Mouse (Mus musculus) A20 (cell line): ENCODE measurements at regions not wholly inside any gene's neighbourhood (a gene's known extent, or its start where the extent isn't known, plus 50 kb on each side); places are given as distances from the start of the nearest gene placed in this dataset.

Experiments
- DNase-seq: peaks from one replicate; pipeline ENCODE4 v3.0.0-alpha.2; 2011; ENCODE audit warnings: low read depth, low spot score

DNA sequence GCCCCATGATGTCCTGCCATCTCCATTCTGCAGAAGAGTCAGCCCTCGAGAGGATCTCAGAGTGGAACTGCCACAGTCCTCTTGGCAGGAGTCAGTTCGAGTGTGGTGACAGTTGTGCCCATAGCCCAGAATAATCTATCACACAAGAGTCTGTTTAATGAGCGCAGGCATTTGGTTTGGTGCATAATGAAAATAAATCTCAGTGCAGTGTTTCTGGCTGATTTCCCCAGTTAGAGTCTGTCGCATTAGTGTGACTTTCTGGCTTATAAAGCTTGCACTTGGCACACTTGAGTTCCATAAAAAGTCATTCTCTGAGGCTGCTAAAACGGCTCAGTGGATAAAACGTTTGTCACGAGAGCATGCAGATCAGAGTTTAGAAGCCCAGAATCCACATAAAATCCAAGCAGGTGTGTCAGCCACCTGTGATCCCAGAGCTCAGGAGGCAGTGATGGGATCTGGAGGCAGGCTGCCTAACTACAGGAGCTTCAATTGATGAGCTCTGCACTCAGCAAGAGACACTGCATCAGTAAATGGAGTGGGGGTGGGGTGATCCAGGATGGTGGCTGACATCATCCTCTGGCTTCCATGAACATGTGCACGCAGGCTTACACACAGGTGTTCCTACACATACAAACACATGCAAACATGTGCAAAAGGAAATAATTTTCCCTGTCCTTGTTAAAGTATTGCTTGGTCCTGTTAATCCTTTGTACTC lies 578.5 kb downstream of the Plekhb2 start:
- DNase-seq = no peak

DNA sequence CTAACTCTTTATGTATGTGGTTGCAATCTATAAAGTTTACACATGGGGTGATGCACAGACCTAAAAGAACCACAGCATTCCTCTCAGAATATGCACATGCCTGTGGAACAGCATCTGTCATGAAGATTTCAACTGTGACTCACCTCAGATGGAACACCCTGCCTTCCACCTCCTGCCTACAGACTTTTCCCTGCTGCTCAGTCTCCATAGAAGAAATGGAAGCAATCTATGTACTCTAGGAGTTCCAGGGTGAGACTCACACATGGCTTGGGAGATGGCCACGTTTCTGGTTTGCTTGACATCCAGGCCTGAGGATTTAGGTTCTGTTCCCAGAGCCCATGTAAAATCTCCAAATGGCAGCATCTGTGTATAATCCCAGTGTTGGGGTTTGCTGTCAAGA lies 579.7 kb downstream of the Plekhb2 start:
- no peak for DNase-seq

DNA sequence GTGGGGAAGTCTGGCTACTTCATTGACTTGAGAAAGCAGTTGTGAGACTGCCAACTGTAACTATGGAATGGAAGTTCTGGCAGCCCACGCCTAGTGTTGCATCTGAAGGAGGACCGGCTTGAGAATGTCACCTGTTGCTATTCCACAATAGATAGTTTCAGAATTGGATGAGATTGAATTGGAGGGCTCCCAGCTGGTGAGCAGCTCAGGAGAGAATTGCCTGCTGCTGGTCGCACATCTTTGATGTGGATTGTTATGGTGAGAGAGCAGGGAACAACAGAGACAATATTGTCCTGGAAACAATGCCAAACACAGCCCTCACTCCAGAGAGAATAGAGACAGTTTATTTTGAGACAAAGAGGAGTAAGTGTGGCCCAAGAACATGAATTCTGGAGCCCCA lies 585.9 kb downstream of the Plekhb2 start:
- no peak for DNase-seq

DNA sequence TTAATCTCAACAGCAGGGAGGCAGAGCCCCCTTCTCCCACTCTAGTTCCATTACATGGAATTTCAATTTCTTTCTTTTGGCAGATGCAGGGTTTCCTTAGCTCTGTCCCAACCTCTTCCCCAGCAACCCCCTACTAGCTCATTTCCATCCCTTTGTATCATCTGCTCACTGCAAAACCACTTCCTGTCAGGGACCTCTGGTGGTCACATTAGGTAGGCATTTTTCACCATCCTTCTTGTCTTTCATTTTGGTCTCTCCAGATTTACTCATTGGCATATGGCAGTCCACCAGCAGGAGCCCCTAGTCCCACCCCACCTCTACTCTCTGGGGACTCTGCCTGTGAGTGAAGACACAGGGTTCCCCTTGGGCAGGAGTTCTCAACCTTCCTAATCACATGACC lies 597.6 kb downstream of the Plekhb2 start:
- peak; percentile 10 for DNase-seq

DNA sequence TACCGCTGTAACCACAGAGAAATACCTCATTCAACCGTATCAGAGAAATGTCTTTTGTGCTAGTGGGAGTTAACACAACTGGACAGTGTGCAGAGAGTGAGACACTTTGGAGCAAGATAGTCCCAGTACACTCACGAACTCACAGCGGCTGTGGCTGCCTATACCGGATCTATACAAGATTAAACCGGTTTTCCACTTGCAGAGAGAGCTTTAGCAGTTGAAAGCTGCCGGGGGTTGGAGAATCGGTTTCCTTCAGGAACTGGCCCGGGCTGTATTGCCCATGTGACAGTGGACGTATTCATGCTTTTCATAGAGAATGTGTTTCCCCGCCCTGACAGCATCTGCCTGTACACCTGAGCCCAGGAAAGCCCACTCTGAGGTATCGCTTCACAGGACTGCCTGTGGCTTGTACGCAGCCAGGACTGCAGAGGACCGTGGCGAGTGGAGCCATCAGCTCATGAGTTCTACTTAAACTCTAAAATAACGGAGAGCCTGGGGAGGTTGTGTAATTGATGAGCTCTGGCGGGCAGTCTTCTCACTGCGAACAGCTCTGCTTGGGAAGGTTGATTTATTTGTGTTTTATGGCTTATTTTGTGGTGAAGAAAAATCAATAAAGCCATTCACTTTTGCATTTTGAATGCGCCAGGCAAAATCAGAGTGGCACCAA lies 602.8 kb downstream of the Plekhb2 start:
- no peak for DNase-seq

DNA sequence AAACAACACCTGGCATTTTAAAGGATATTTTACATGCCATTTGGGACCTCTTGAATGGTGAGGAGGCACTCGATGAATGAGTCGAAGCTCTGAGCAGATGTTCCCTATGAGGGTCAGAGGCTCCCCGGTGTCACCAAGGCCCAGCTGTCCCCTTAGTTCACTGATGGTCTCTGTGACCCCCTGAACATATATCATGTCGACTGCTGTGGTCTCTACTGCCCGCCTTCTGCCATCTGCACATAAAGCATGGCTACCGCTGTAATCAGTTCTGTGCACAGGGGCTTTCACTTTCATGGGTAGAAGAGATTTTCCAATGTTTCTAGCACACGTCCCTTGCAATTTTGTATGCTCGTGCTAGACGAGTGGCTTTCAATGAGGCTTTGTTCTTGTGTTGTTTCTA lies 607.8 kb downstream of the Plekhb2 start:
- no peak for DNase-seq

DNA sequence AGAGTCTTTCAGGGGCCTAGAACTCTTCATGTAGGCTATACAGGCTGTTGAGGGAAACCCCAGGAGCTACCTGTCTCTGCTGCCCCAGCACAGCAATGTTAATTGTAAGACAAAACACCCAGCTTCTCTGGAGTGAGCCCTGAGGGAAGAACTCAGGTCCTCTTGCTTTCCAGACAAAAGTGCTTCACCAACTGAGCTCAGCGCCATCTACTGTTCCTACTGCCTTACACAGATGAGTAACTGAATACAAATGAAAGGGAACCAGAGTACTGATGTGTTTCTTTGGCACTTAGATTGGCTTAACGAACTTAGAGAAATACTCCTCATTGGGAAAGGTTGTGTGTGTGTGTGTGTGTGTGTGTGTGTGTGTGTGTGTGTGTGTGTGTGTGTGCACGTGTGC lies 603.1 kb upstream of the Hs6st1 start:
- DNase-seq = peak; percentile 32

DNA sequence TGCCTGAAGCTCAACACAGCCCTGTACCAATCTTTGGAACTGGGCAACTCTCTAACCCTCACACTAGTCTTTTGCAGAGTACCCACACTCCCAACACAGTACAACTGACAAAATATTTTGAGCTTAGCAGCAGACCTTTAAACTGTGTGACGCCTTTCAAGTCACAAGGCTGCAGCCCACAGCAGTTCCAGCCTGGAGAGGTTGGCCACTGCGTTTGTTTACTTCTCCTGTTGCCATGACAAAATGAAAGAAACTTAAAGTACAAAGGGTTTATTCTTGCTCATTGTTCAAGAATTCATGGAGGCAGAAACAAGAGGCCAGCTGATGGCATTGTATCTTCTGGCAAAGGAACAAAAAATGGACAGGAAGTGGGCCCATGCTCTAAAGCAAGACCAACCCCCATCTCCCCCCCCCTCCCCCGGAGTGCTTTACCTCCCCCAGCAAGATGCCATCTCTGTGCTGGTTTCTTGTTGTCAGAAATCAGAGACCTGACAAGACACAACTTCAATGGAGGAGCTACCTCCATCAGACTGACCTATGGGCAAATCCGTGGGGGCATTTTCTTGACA lies 598.9 kb upstream of the Hs6st1 start:
- no peak for DNase-seq

DNA sequence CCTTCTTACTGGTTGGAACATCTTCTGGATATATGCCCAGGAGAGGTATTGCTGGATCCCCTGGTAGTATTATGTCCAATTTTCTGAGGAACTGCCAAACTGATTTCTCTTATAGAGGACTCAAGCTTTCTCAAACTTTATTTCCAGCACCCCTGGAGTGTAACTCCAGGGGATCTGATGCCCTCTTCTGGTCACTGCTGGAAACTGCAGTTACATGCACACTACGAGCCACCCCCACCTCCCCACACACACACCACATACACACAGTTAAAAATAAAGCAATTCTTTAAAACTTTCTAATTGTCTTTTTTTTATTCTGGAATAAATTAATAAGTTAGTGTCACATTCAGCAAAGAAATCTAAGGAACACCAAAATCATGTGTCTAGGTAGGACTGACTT lies 589.9 kb upstream of the Hs6st1 start:
- peak; percentile 43 for DNase-seq

DNA sequence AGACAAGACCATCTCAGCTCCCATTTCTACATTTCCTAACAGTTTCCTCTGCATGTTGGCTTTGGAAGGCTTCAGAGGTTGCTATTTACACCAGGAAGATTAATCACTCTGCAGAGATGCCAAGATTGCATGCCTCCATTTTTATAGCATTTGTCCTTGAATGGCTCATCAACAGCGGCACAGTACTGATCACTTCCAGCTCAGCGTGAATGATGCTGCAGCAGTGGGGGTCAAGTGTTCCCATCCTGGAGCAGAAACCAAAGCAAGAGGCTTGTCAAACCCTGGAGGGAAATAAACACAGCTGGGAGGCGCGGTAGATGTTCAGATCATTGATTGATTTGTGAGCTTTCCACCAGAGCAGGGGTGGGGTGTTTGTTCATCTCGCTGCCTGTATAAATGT lies 572.2 kb upstream of the Hs6st1 start:
- no peak for DNase-seq

DNA sequence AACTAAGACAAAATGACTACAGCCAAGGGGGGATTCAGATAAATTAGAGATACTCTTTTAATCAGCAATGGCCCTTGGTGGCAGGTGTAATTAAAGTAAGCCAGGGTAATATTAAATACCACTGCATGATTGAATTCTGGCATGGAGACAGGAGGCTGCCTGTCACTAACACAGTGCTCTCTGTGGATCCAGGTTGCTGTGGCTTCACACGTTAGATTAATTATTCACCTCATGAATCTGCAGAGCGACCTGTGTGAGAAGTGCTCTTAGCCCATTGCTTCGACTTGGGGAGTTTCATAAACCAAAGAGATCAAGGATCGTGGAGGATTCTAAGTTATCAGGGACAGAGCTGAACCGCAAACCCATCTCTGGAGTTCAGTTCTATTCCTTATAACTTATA lies 545.2 kb upstream of the Hs6st1 start:
- no peak for DNase-seq

DNA sequence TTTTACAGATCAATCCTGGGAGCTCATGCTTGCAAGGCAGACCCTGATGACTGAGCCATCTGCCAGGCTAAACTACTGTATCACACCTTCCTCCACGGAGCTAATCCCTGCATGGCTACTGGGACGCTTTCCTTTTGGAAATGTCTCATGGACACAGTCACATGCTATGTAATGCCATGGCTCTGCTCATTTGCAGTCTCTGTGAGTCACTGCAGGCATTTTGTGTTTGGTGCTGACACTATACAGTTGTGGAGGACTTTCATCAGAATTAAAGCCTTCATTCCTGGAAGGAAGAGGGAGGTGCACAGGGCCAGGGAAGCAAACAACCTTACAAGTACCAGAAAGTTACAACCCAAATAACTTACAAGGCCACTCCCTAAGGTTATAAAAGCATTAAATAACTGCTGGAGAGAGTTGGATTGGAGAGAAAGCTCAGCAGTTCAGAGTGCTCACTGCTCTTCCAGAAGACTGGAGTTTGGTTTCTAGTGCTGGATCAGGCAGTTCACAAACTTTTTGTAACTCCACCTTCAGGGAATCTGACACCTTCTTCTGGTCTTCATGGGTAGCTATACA lies 544.3 kb upstream of the Hs6st1 start:
- DNase-seq = no peak

DNA sequence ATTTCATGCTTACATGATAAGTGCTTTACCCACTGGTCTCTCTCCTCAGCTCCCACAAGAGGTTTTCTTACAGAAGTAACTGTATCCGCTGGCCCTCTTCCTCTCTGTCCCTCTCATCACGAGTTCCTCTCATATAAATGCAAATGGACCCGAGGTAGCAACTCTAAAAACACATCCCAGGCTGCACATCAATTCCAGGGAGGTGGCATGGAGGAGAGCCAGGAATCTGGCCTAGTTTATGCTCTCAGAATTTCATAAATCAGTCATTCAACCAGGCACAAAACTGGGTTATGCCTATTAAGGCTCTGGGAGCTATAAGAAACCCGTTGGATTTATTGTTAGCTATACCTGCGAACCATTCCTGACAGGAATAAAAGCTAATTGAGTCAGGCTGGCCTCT lies 543.4 kb upstream of the Hs6st1 start:
- no peak for DNase-seq

DNA sequence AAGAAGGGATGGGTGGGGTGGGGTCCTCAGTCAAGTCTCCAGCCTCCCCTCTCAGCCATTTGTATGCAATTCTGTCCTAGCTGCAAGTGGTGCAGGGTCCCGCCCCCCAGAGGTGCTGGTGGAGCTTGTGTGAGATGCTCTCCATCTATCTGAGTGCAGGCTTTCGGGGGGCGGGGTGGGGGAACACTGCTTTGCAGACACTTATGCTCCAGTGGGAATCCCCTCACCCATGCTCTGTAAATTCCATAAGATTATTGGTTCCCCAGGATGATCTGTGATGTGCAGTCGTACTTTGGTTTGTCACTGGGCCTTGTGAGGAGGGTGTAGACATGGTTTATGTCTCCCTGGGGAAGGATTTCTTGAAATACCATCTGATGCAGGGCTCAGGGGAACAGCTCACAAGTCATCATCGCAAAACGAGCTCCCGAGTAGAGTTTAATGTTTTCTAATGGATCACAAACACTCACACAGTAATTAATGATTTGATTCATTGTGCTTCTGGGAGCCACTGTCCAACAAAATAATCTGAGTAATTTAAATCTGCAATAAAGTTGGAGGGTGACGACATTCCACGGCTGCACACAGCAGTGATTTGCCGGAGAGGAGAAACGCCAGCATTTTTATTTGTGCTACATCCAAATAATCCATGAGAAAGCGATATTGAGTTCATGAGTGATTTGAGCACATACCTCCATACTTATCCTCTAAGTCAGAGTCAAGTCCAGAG lies 540.3 kb upstream of the Hs6st1 start:
- no peak for DNase-seq

DNA sequence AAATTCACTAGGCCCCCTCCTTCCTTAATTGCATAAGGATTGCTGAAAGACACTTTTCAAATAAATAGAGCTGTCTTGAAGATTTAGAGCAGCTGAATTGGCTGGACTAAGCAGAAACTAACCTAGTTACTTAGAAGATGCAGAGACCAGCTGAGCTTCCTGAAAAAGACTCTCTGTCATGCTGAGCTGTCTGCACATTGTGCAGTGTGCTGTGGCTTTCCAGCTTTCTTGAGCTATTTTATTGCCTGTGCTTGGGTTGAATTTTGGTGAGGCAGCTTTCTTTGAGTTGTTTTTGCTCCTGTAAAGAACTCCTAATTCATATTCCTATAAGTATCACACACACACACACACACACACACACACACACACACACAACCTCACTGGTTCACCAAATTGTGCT lies 532.7 kb upstream of the Hs6st1 start:
- no peak for DNase-seq

DNA sequence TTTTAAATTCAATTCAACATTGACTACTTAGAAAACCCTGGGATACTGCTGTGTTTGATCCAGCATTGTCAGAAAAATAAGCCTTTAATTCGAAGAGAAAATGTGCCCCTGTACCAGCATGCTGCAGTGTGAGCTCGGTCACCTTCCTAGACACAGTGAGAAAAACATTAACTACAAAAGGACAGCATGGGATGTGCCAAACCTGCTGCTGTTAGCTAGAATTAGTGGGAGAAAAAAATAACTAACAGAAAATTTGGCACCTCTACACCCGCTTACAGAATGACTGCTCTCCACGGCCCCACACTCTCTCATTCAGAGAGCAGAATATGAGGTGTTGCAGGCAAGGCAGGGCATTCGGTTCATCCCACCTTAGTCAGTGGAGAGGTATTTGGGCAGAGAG lies 531.9 kb upstream of the Hs6st1 start:
- no peak for DNase-seq

DNA sequence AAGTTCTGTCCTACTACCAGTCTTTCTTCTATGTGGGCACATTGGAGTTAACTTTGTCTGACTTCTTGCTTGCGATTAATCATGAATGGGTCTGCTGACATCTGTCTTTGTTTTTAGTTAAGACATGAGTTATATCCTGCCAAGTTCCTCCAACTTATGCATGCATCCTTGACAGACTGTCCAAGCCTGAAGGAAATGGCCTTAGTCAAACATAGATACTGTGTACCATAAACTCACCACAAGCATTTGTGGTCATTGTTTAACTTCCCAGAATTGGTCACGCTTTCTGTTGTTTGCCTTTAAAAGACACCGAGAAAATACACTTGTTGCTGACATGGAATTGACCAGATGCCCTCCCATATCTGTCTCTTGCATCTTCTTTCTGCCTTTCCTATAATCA lies 519.4 kb upstream of the Hs6st1 start:
- DNase-seq = no peak

DNA sequence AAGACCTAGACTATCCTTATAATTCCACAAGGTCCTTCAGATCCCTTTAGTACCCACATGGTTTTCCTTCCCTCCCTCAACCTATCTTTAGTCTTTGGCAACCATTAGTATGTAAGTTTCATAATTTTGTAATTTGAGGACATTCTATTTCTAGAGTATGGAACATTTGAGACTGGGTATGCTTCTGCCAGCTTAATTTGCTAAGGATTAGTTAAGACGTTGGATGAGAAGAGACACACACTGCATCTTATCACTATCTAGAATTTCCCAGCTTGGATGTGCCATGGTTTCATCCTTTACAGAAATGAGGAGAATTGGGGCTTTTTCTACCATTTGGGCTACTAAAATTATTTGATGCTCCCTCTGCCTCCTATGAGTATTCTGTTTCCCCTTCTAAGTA lies 516.7 kb upstream of the Hs6st1 start:
- no peak for DNase-seq

DNA sequence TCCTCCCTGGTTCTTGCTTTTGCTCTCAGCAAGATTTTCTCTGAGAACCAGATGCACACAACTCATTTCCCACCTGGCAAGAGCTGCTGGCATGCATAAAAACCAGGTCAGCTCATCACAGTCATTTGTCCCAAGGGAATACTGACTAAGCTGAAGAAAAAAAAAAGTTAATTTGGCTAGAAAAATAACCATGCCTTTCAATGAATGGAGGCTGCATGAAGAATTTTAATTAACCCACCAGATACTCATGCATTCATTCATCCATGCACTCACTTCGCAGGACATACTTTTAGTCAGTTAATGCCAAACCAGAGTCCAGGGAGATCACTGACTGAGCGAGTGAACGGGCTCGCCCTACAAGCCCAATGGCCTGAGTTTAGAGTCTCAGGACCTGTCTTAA lies 505.4 kb upstream of the Hs6st1 start:
- DNase-seq = no peak

DNA sequence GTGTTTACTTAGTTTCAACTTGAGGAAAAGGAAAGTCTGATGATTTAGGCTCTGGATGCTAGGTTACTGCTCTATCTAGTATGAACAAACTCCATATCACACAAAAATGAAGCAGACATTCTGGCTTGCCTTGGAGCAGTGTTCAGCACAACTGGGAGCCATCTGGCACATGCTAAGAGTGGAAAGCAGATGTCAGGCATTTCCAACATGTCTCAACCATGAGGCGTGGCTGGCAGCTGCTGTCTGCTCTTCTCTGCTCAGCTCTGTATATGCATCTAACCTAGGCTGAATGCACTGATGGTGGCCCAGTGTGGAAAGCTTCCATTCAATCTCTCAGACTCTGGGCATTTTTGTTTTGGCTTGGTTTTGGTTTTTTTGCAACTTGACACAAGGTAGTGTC lies 493.0 kb upstream of the Hs6st1 start:
- DNase-seq = no peak

DNA sequence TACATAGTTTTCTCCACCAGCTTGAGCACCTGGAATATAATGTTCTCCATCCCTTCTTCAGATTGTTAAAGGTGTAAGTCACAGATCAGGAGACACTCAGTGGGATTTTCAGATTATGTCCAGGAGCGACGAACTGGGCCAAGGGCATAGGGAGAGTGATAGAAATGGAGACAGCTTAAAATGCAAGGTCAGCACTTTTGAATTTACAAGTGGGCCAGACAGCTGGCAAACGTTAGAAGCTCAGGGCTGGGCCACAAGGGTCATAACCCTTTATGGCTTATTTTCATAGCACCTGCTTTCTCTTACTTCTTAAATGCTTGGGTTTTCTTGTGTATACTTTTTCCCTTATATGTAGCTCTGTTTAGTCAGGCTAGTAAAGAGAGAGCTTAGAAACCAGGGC lies 488.8 kb upstream of the Hs6st1 start:
- no peak for DNase-seq

DNA sequence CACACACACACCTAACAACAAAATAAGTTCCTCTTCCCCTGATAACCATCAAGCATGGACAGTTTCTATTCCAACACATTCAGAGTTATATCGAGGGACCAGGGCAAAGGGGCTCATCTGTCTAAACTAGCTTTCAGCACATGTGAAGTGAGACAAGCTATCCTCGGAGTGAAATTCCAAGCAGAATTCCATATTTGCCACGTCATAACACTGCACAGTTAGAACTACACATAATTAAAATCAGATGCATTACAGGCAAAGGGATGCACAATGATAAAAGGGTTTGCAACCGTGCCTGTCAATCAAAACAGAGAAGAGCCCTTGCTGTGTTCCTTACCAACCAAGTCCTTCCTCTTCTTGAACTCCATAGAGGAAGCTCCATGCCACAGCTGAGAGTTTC lies 488.2 kb upstream of the Hs6st1 start:
- no peak for DNase-seq
